Mouse (Mus musculus): ENCODE results near the gene Kctd3. TPM values are rescaled to one million over a fixed set of nuclear protein-coding genes. Genes with fewer than 3 reads are reported as not detected.

The Kctd3 gene
- total RNA-seq, 2 experiments from 2014 or later = 21.4 to 23.3 TPM

- no peak for DNase-seq
- intact Hi-C loops (cut with DNase I) = no loop called here
Observed at GRCm38 (mm10) chr1:189012846-189013586, 5.4 kb upstream of the Kctd3 start.

GRCm38 (mm10) chr1:189010671-189011070 is 3.0 kb upstream of the Kctd3 start:
- intact Hi-C loops (cut with DNase I) = no loop called here
- no peak for DNase-seq

GRCm38 (mm10) chr1:189007980-189008324 is 311 bp upstream of the Kctd3 start:
- intact Hi-C loops (cut with DNase I) = no loop called here
- no peak for DNase-seq

- no peak for DNase-seq
- intact Hi-C loops (cut with DNase I) = no loop called here
Observed at GRCm38 (mm10) chr1:189006826-189007225, 815 bp downstream of the Kctd3 start.

GRCm38 (mm10) chr1:189006267-189006666 is 1.4 kb downstream of the Kctd3 start:
- DNase-seq = no peak
- intact Hi-C loops (cut with DNase I) = no loop called here

- intact Hi-C loops (cut with DNase I) = no loop called here
- DNase-seq = no peak
Observed at GRCm38 (mm10) chr1:189004774-189005173, 2.9 kb downstream of the Kctd3 start.

- no peak for DNase-seq
- intact Hi-C loops (cut with DNase I) = no loop called here
Observed at GRCm38 (mm10) chr1:189001815-189002214, 5.8 kb downstream of the Kctd3 start.

- DNase-seq = no peak
- intact Hi-C loops (cut with DNase I) = no loop called here
Observed at GRCm38 (mm10) chr1:188999981-189000380, 7.7 kb downstream of the Kctd3 start.

- intact Hi-C loops (cut with DNase I) = no loop called here
- DNase-seq = no peak
Observed at GRCm38 (mm10) chr1:188997921-188998320, 9.7 kb downstream of the Kctd3 start.

- no peak for DNase-seq
- intact Hi-C loops (cut with DNase I) = no loop called here
Observed at GRCm38 (mm10) chr1:188993218-188993617, 14.4 kb downstream of the Kctd3 start.

GRCm38 (mm10) chr1:188980050-188980449 is 27.6 kb downstream of the Kctd3 start:
- intact Hi-C loops (cut with DNase I) = no loop called here
- DNase-seq = peak; percentile 22 to 40

GRCm38 (mm10) chr1:188973926-188974325 is 33.7 kb downstream of the Kctd3 start:
- DNase-seq = no peak
- intact Hi-C loops (cut with DNase I) = no loop called here

- DNase-seq = no peak
- intact Hi-C loops (cut with DNase I) = no loop called here
Observed at GRCm38 (mm10) chr1:188973078-188973477, 34.6 kb downstream of the Kctd3 start.

- intact Hi-C loops (cut with DNase I) = no loop called here
- DNase-seq = no peak
Observed at GRCm38 (mm10) chr1:188952501-188952900, 55.1 kb downstream of the Kctd3 start.

GRCm38 (mm10) chr1:188951091-188951490 is 56.5 kb downstream of the Kctd3 start:
- intact Hi-C loops (cut with DNase I) = no loop called here

GRCm38 (mm10) chr1:188948276-188948675 is 59.4 kb downstream of the Kctd3 start:
- intact Hi-C loops (cut with DNase I) = no loop called here
- no peak for DNase-seq

More at GRCm38 (mm10) chr1:188951091-188951490, 56.5 kb downstream of the Kctd3 start:
- no peak for DNase-seq

- DNase-seq = no peak
- intact Hi-C loops (cut with DNase I) = no loop called here
Observed at GRCm38 (mm10) chr1:188947794-188948193, 59.8 kb downstream of the Kctd3 start.

GRCm38 (mm10) chr1:188946849-188947248 is 60.8 kb downstream of the Kctd3 start:
- DNase-seq = no peak
- intact Hi-C loops (cut with DNase I) = no loop called here

- no peak for DNase-seq
- intact Hi-C loops (cut with DNase I) = no loop called here
Observed at GRCm38 (mm10) chr1:188945326-188945725, 62.3 kb downstream of the Kctd3 start.

GRCm38 (mm10) chr1:188937246-188937780 is 70.3 kb downstream of the Kctd3 start:
- no peak for DNase-seq
- intact Hi-C loops (cut with DNase I) = no loop called here
